In genomic region chr2:167292854-167293253, GRCm38 (mm10) we compare ENCODE assay signal across 8 mouse cellular contexts. TPM values are rescaled to one million over a fixed set of nuclear protein-coding genes. Genes with fewer than 3 reads are reported as not detected.
DNase-seq lines count a peak whose midpoint lies in the region; ATAC-seq lines count a peak whose summit lies in the region.
"Had no signal": no experiment of that assay in that cellular context is flagged by ENCODE, and none has a peak within 500 bp of the region (broad histone marks: within the 10 kb centered on the region; RNA-seq: fewer than 3 reads in every experiment).

No protein-coding gene starts in this region.

- H3K27ac ChIP-seq in hindbrain, embryonic 12.5 days, result peak overlapping the region; percentile 55; the same call in 1 of the 2 replicates
- H3K27ac ChIP-seq in hindbrain, embryonic 14.5 days, result no peak overlapping the region
- no peak overlapping the region; a peak in 1 of 4 replicates for H3K27ac ChIP-seq in heart, embryonic 14.5 days (replicated peaks in 1 of 2; ENCODE audit: control insufficient read depth in 1 of 2, insufficient read depth in 1 of 2, low read depth in 2 of 2, low read length in 2 of 2)
- H3K27ac ChIP-seq: embryonic facial prominence, embryonic 15.5 days had no signal

- H3K36me3 ChIP-seq in hindbrain, embryonic 12.5 days, result no peaks in the 10 kb centered on the region
- H3K36me3 ChIP-seq in hindbrain, embryonic 14.5 days (replicated peaks; ENCODE audit: control insufficient read depth, insufficient read depth), result no peaks in the 10 kb centered on the region
- H3K36me3 ChIP-seq in heart, embryonic 14.5 days (ENCODE audit: control insufficient read depth, insufficient read depth, low read length), result no peaks in the 10 kb centered on the region

- no peaks in the 10 kb centered on the region for H3K27me3 ChIP-seq in hindbrain, embryonic 12.5 days
- no peaks in the 10 kb centered on the region for H3K27me3 ChIP-seq in hindbrain, embryonic 14.5 days (ENCODE audit: control insufficient read depth, insufficient read depth, low read length)
- H3K27me3 ChIP-seq in heart, embryonic 14.5 days (ENCODE audit: control insufficient read depth, insufficient read depth, low read length), result no peaks in the 10 kb centered on the region
- H3K27me3 ChIP-seq: embryonic facial prominence, embryonic 15.5 days had no signal

- WGBS in hindbrain, embryonic 12.5 days, result 11% methylated on average over 6 of the region's 6 CpGs
- 7% methylated on average over 6 of the region's 6 CpGs for WGBS in hindbrain, embryonic 14.5 days
- under 1% methylated on average over 6 of the region's 6 CpGs for WGBS in heart, embryonic 14.5 days

- H3K4me1 ChIP-seq in hindbrain, embryonic 12.5 days, result peaks cover 17% of the 10 kb centered on the region
- H3K4me1 ChIP-seq in hindbrain, embryonic 14.5 days (replicated peaks; ENCODE audit: control insufficient read depth, insufficient read depth, low read length), result no peaks in the 10 kb centered on the region
- peaks cover 4 to 11% of the 10 kb centered on the region in 2 experiments for H3K4me1 ChIP-seq in heart, embryonic 14.5 days (ENCODE audit: control insufficient read depth in 2 of 2, insufficient read depth in 2 of 2, low read length in 2 of 2)

- H3K9me3 ChIP-seq in hindbrain, embryonic 12.5 days (replicated peaks), result no peaks in the 10 kb centered on the region
- H3K9me3 ChIP-seq in hindbrain, embryonic 14.5 days (ENCODE audit: control insufficient read depth, low read length), result no peaks in the 10 kb centered on the region
- H3K9me3 ChIP-seq in heart, embryonic 14.5 days (ENCODE audit: control insufficient read depth, low read length), result no peaks in the 10 kb centered on the region
- H3K9me3 ChIP-seq: embryonic facial prominence, embryonic 15.5 days had no signal

- no peak overlapping the region for H3K4me3 ChIP-seq in hindbrain, embryonic 12.5 days
- no peak overlapping the region for H3K4me3 ChIP-seq in hindbrain, embryonic 14.5 days (replicated peaks; ENCODE audit: low read length)
- no peak overlapping the region for H3K4me3 ChIP-seq in heart, embryonic 14.5 days (ENCODE audit: control insufficient read depth in 1 of 2, insufficient read depth in 1 of 2, low read depth in 1 of 2, low read length in 2 of 2)
- H3K4me3 ChIP-seq: embryonic facial prominence, embryonic 15.5 days had no signal

- DNase-seq in hindbrain, embryonic 14.5 days (ENCODE audit: low spot score), result no peak
- peak; percentile 4 for DNase-seq in urinary bladder, postnatal 25 days (ENCODE audit: low spot score)
- DNase-seq in urinary bladder, postnatal 14 days (ENCODE audit: low spot score), result no peak

- H3K9ac ChIP-seq in hindbrain, embryonic 12.5 days, result no peak overlapping the region
- no peak overlapping the region for H3K9ac ChIP-seq in hindbrain, embryonic 14.5 days
- peak overlapping the region; percentile 34; the same call in 1 of the 2 replicates for H3K9ac ChIP-seq in heart, embryonic 14.5 days (ENCODE audit: low read length)
- H3K9ac ChIP-seq: embryonic facial prominence, embryonic 15.5 days had no signal

- ATAC-seq in hindbrain, embryonic 12.5 days (ENCODE audit: low FRiP score), result no peak
- ATAC-seq in hindbrain, embryonic 14.5 days (ENCODE audit: low FRiP score), result no peak
- peak; percentile 47; the same call in 1 of the 2 replicates for ATAC-seq in heart, embryonic 14.5 days (ENCODE audit: insufficient number of reproducible peaks, insufficient read depth, low FRiP score, low read depth)
- peak; percentile 37; the same call in 1 of the 2 replicates for ATAC-seq in megakaryocyte progenitor cell, adult 5-6 weeks (replicated peaks; ENCODE audit: poor library complexity)
- no peak for ATAC-seq in megakaryocyte, adult 5-6 weeks (ENCODE audit: poor library complexity, severe bottlenecking)

- H3K4me2 ChIP-seq in hindbrain, embryonic 12.5 days (replicated peaks), result no peak overlapping the region
- no peak overlapping the region for H3K4me2 ChIP-seq in hindbrain, embryonic 14.5 days (replicated peaks)
- 0 out of 2 replicates have a peak overlapping the region, but pooled peaks have one; percentile 7 for H3K4me2 ChIP-seq in heart, embryonic 14.5 days (ENCODE audit: low read length)
- H3K4me2 ChIP-seq: embryonic facial prominence, embryonic 15.5 days had no signal

RNA-seq across cellular contexts. Expression of gene Ptgis, which starts 52.5 kb away (rescaled TPM):
- 9.1 and 13.0 TPM in 2 replicates for polyA plus RNA-seq in hindbrain, embryonic 12.5 days (2016; fragmentation: Nextera tagmentation; extraction: Ambion mirVana)
- 3.8 and 4.9 TPM in 2 replicates for polyA plus RNA-seq in hindbrain, embryonic 14.5 days (2014; fragmentation: Nextera tagmentation; extraction: Ambion mirVana)
- 19.2 and 21.2 TPM in 2 replicates for polyA plus RNA-seq in heart, embryonic 14.5 days (2014; fragmentation: Nextera tagmentation; extraction: Ambion mirVana)
- not detected in 2 replicates for total RNA-seq in megakaryocyte progenitor cell, adult 5-6 weeks (2015)
- not detected in 2 replicates for total RNA-seq in megakaryocyte progenitor cell, adult 5-6 weeks (2017)
- not detected in 2 replicates for total RNA-seq in megakaryocyte, adult 5-6 weeks (2015)
- not detected in 2 replicates for total RNA-seq in megakaryocyte, adult 5-6 weeks (2017)

RNA-seq across cellular contexts. Expression of gene B4galt5, which starts 56.1 kb away (rescaled TPM):
- 19.3 and 20.2 TPM in 2 replicates for polyA plus RNA-seq in hindbrain, embryonic 12.5 days (2016; fragmentation: Nextera tagmentation; extraction: Ambion mirVana)
- polyA plus RNA-seq in hindbrain, embryonic 14.5 days (2014; fragmentation: Nextera tagmentation; extraction: Ambion mirVana), result 24.7 and 33.3 TPM in 2 replicates
- 21.0 and 24.2 TPM in 2 replicates for polyA plus RNA-seq in heart, embryonic 14.5 days (2014; fragmentation: Nextera tagmentation; extraction: Ambion mirVana)
- total RNA-seq in megakaryocyte progenitor cell, adult 5-6 weeks (2015), result 14.6 and 23.7 TPM in 2 replicates
- 15.4 and 24.2 TPM in 2 replicates for total RNA-seq in megakaryocyte progenitor cell, adult 5-6 weeks (2017)
- 62.5 and 80.6 TPM in 2 replicates for total RNA-seq in megakaryocyte, adult 5-6 weeks (2015)
- total RNA-seq in megakaryocyte, adult 5-6 weeks (2017), result 52.4 and 67.3 TPM in 2 replicates

Comparison
In these comparisons a context has a peak if more than half of its experiments do, and no peak if none do; other contexts are left out.
1. ATAC-seq: peak in heart, embryonic 14.5 days (single experiment) and megakaryocyte progenitor cell, adult 5-6 weeks (single experiment); none in hindbrain, embryonic 12.5 days (single experiment), hindbrain, embryonic 14.5 days (single experiment) and megakaryocyte, adult 5-6 weeks (single experiment).